In genomic region chr4:150188236-150188635, GRCm38 (mm10) we compare ENCODE assay signal across 21 mouse cellular contexts. TPM values are rescaled to one million over a fixed set of nuclear protein-coding genes. Genes with fewer than 3 reads are reported as not detected.
DNase-seq lines count a peak whose midpoint lies in the region; ATAC-seq and TF ChIP-seq lines count a peak whose summit lies in the region.
"Had no signal": no experiment of that assay in that cellular context is flagged by ENCODE, and none has a peak within 500 bp of the region (broad histone marks: within the 10 kb centered on the region; RNA-seq: fewer than 3 reads in every experiment).

No protein-coding gene starts in this region.

- no peaks in the 10 kb centered on the region for H3K27me3 ChIP-seq in heart, embryonic 13.5 days (replicated peaks)
- H3K27me3 ChIP-seq in liver, adult 2 months (ENCODE audit: control insufficient read depth, insufficient read depth, low read length) = no peaks in the 10 kb centered on the region
- H3K27me3 ChIP-seq in stomach, embryonic 15.5 days (replicated peaks) = no peaks in the 10 kb centered on the region
- H3K27me3 ChIP-seq: hindbrain, embryonic 15.5 days; Patski had no signal

- ATAC-seq in heart, embryonic 13.5 days (ENCODE audit: extremely low read depth, insufficient number of reproducible peaks, low FRiP score, low TSS enrichment) = no peak
- peak; percentile 50; the same call in 1 of the 2 replicates for ATAC-seq in stomach, embryonic 15.5 days (ENCODE audit: insufficient read depth, low FRiP score, low read depth)
- ATAC-seq: forebrain, embryonic 14.5 days; Patski had no signal

- no peaks in the 10 kb centered on the region for H3K9me3 ChIP-seq in heart, embryonic 13.5 days
- no peaks in the 10 kb centered on the region for H3K9me3 ChIP-seq in stomach, embryonic 15.5 days
- H3K9me3 ChIP-seq: hindbrain, embryonic 15.5 days had no signal

- H3K4me3 ChIP-seq in heart, embryonic 13.5 days = no peak overlapping the region
- no peak overlapping the region for H3K4me3 ChIP-seq in liver, adult 2 months (ENCODE audit: insufficient read depth, low read depth, low read length)
- no peak overlapping the region for H3K4me3 ChIP-seq in stomach, embryonic 15.5 days (replicated peaks)
- H3K4me3 ChIP-seq: hindbrain, embryonic 15.5 days had no signal

- WGBS in heart, embryonic 13.5 days = 42% methylated on average over 11 of the region's 11 CpGs
- WGBS in liver, adult 2 months = 58% methylated on average over 11 of the region's 11 CpGs
- 47% methylated on average over 11 of the region's 11 CpGs for WGBS in stomach, embryonic 15.5 days

- H3K27ac ChIP-seq in heart, embryonic 13.5 days (replicated peaks) = no peak overlapping the region
- H3K27ac ChIP-seq in liver, adult 2 months (replicated peaks; ENCODE audit: insufficient read depth, low read depth, low read length) = no peak overlapping the region
- H3K27ac ChIP-seq in stomach, embryonic 15.5 days = no peak overlapping the region
- H3K27ac ChIP-seq: hindbrain, embryonic 15.5 days had no signal

- intact Hi-C loops in left cerebral cortex, postnatal 10 days (cut with DNase I) = no loop called here
- intact Hi-C loops in gastrocnemius, postnatal 14 days (cut with DNase I; ENCODE audit: low total_unique reads) = no loop called here

- no peaks in the 10 kb centered on the region for H3K4me1 ChIP-seq in heart, embryonic 13.5 days
- no peaks in the 10 kb centered on the region for H3K4me1 ChIP-seq in liver, adult 2 months (ENCODE audit: control insufficient read depth, insufficient read depth, low read length)
- no peaks in the 10 kb centered on the region for H3K4me1 ChIP-seq in stomach, embryonic 15.5 days
- H3K4me1 ChIP-seq: hindbrain, embryonic 15.5 days had no signal

- no peak for TF ChIP-seq POLR2A in liver, adult 2 months (IDR thresholded peaks at IDR 0.05; ENCODE audit: extremely low read depth, insufficient read depth, low read length)

- H3K36me3 ChIP-seq in heart, embryonic 13.5 days = no peaks in the 10 kb centered on the region
- no peaks in the 10 kb centered on the region for H3K36me3 ChIP-seq in liver, adult 2 months (ENCODE audit: control insufficient read depth, insufficient read depth, low read length)
- no peaks in the 10 kb centered on the region for H3K36me3 ChIP-seq in stomach, embryonic 15.5 days
- H3K36me3 ChIP-seq: hindbrain, embryonic 15.5 days had no signal

- TF ChIP-seq CTCF in liver, adult 2 months (IDR thresholded peaks at IDR 0.05; ENCODE audit: low read depth, low read length) = no peak

- no peaks in the 10 kb centered on the region for H3K79me2 ChIP-seq in liver, adult 2 months (ENCODE audit: control insufficient read depth, insufficient read depth, low read length)

- DNase-seq in heart, adult 11 months = no peak
- peak; percentile 55 for DNase-seq in c-Kit-positive CD71-positive TER-119-positive erythroid progenitor cells, embryonic 14.5 days (ENCODE audit: low spot score)
- peak; percentile 67 for DNase-seq in liver, adult 2 months (ENCODE audit: extremely low read depth, low read depth, low spot score)
- no peak for DNase-seq in left cerebral cortex, postnatal 10 days (ENCODE audit: extremely low spot score in 1 of 2, low spot score in 2 of 2)
- DNase-seq in gastrocnemius, postnatal 14 days = no peak
- no peak for DNase-seq in cerebellum, adult 9-10 months
- DNase-seq: cerebellum, adult 2 months; gastrocnemius, postnatal 10 days; kidney, postnatal 10 days; thymus, postnatal 14 days had no signal

- peak overlapping the region; percentile 46 for H3K4me2 ChIP-seq in heart, embryonic 13.5 days
- 0 out of 2 replicates have a peak overlapping the region, but pooled peaks have one; percentile 5 for H3K4me2 ChIP-seq in stomach, embryonic 15.5 days
- H3K4me2 ChIP-seq: hindbrain, embryonic 15.5 days had no signal

- no peak overlapping the region for H3K9ac ChIP-seq in heart, embryonic 13.5 days
- H3K9ac ChIP-seq in liver, adult 2 months (ENCODE audit: low read depth, low read length) = no peak overlapping the region
- no peak overlapping the region for H3K9ac ChIP-seq in stomach, embryonic 15.5 days
- H3K9ac ChIP-seq: hindbrain, embryonic 15.5 days had no signal

RNA-seq across cellular contexts. Expression of gene Car6, which starts 12.9 kb away (rescaled TPM):
- polyA plus RNA-seq in heart, embryonic 13.5 days (2015; fragmentation: Nextera tagmentation; extraction: Ambion mirVana) = not detected in 2 replicates
- total RNA-seq in liver, adult 2 months (2014; rRNA removed) = not detected in 2 replicates
- polyA plus RNA-seq in liver, adult 2 months (2012; rRNA removed) = not detected in 2 replicates
- not detected in 2 replicates for polyA plus RNA-seq in stomach, embryonic 15.5 days (2015; fragmentation: Nextera tagmentation; extraction: Ambion mirVana)
- not detected for total RNA-seq in left cerebral cortex, postnatal 10 days (2021)
- under 1 TPM in 1 of 2 experiments, not detected in 1; 0.29 TPM for total RNA-seq in gastrocnemius, postnatal 14 days (2021)
- total RNA-seq: gastrocnemius, postnatal 10 days; layer of hippocampus, postnatal 25 days; neutrophil, adult 5-6 weeks had no signal
- polyA plus RNA-seq: cerebellum, adult 2 months; forebrain, embryonic 14.5 days; heart, embryonic 16.5 days; hindbrain, embryonic 15.5 days; Patski had no signal

RNA-seq across cellular contexts. Expression of gene Slc2a7, which starts 39.5 kb away (rescaled TPM):
- not detected in 2 replicates for polyA plus RNA-seq in heart, embryonic 13.5 days (2015; fragmentation: Nextera tagmentation; extraction: Ambion mirVana)
- total RNA-seq in liver, adult 2 months (2014; rRNA removed) = not detected in 2 replicates
- polyA plus RNA-seq in liver, adult 2 months (2012; rRNA removed) = not detected in 2 replicates
- polyA plus RNA-seq in stomach, embryonic 15.5 days (2015; fragmentation: Nextera tagmentation; extraction: Ambion mirVana) = 0.08 and 0.15 TPM in 2 replicates
- total RNA-seq in left cerebral cortex, postnatal 10 days (2021) = not detected
- not detected for total RNA-seq in gastrocnemius, postnatal 14 days (2021)
- total RNA-seq: gastrocnemius, postnatal 10 days; layer of hippocampus, postnatal 25 days; neutrophil, adult 5-6 weeks had no signal
- polyA plus RNA-seq: C2C12; cerebellum, adult 2 months; embryonic facial prominence, embryonic 11.5 days; forebrain, embryonic 14.5 days; heart, embryonic 16.5 days; hindbrain, embryonic 15.5 days; limb, embryonic 14.5 days; Patski had no signal

RNA-seq across cellular contexts. Expression of gene Eno1, which starts 48.3 kb away (rescaled TPM):
- polyA plus RNA-seq in heart, embryonic 13.5 days (2015; fragmentation: Nextera tagmentation; extraction: Ambion mirVana) = 1,911 and 2,064 TPM in 2 replicates
- 386 and 392 TPM in 2 replicates for total RNA-seq in liver, adult 2 months (2014; rRNA removed)
- 283 and 350 TPM in 2 replicates for polyA plus RNA-seq in liver, adult 2 months (2012; rRNA removed)
- polyA plus RNA-seq in stomach, embryonic 15.5 days (2015; fragmentation: Nextera tagmentation; extraction: Ambion mirVana) = 1,302 and 1,597 TPM in 2 replicates
- 100 to 1,000 TPM; 308 to 325 TPM for total RNA-seq in left cerebral cortex, postnatal 10 days (2021)
- total RNA-seq in gastrocnemius, postnatal 14 days (2021) = 100 to 1,000 TPM; 371 to 430 TPM

Comparison
In these comparisons a context has a peak if more than half of its experiments do, and no peak if none do; other contexts are left out.
1. DNase-seq: peak in c-Kit-positive CD71-positive TER-119-positive erythroid progenitor cells, embryonic 14.5 days (single experiment) and liver, adult 2 months (single experiment); none in heart, adult 11 months (single experiment), left cerebral cortex, postnatal 10 days (0 of 2), gastrocnemius, postnatal 14 days (single experiment) and cerebellum, adult 9-10 months (single experiment).